Mouse (Mus musculus) hindbrain, postnatal 0 days (tissue): ENCODE measurements around the gene Tmem189. TPM values are rescaled to one million over a fixed set of nuclear protein-coding genes. Genes with fewer than 3 reads are reported as not detected.

ENCODE experiments used
- ATAC-seq: fragments of 200-750 bp; cut with Nextera tagmentation; 2 replicates; pipeline ENCODE4 v1.8.0; 2017; ENCODE audit warnings: mild to moderate bottlenecking, moderate TSS enrichment, moderate library complexity
- DNase-seq: peaks from one replicate; pipeline ENCODE4 v3.0.0-alpha.2; 2015; ENCODE audit warnings: low spot score
- H3K27ac ChIP-seq: fragments of 300-500 bp; sonication (generic); 2 replicates; pipeline ENCODE4 v1.5.1; 2014; ENCODE audit warnings: mild to moderate bottlenecking
- H3K27me3 ChIP-seq: fragments of 300-500 bp; sonication (generic); 2 replicates; pipeline ENCODE4 v1.6.1; 2014; ENCODE audit warnings: low read length, mixed read lengths; ENCODE audit not compliant: insufficient read depth
- H3K36me3 ChIP-seq: fragments of 300-500 bp; sonication (generic); 2 replicates; pipeline ENCODE4 v1.6.1; 2014; ENCODE audit warnings: low read length, mixed read lengths; ENCODE audit not compliant: insufficient read depth
- H3K4me1 ChIP-seq: fragments of 300-500 bp; sonication (generic); 2 replicates; pipeline ENCODE4 v1.6.1; 2014; ENCODE audit warnings: antibody characterized with exemption, low read length, mixed read lengths; ENCODE audit not compliant: insufficient read depth
- H3K4me2 ChIP-seq: fragments of 300-500 bp; sonication (generic); 2 replicates; pipeline ENCODE4 v1.6.1; 2014; ENCODE audit warnings: low read depth, mild to moderate bottlenecking, low read length, moderate library complexity, mixed read lengths
- H3K4me3 ChIP-seq: fragments of 300-500 bp; sonication (generic); 2 replicates; pipeline ENCODE4 v1.5.1; 2014; ENCODE audit warnings: low read length
- H3K9ac ChIP-seq: fragments of 300-500 bp; sonication (generic); replicated peaks from 2 replicates; pipeline ENCODE4 v1.6.1; 2014; ENCODE audit warnings: mild to moderate bottlenecking, low read length, moderate library complexity, mixed read lengths
- H3K9me3 ChIP-seq: fragments of 300-500 bp; sonication (generic); 2 replicates; pipeline ENCODE4 v1.6.1; 2016; ENCODE audit warnings: low read length, mixed read lengths
- CTCF ChIP-seq: IDR thresholded peaks from 2 replicates; pipeline ENCODE4 v1.5.1; 2016; ENCODE audit warnings: antibody characterized with exemption, control low read depth, low read depth
- WGBS: fragments of 180-500 bp; shearing (Covaris S2); extraction: QIAGEN DNeasy Blood & Tissue Kit; methylation state at CpG from one replicate; pipeline ENCODE4 v1.1.7; 2014; 5-methylcytosine and 5-hydroxymethylcytosine counted together
- polyA plus RNA-seq: library from polyadenylated mRNA; unstranded; fragments of >200 nt; fragmentation: Nextera tagmentation; extraction: Ambion mirVana; gene quantifications from 2 replicates; pipeline ENCODE4 v1.2.1, GENCODE M21; 2015
- total RNA-seq: library from RNA; depleted of rRNA; stranded (reverse); fragments of >200 nt; gene quantifications from 2 replicates; pipeline ENCODE4 v1.2.3, GENCODE M21; 2014

Gene Tmem189
- total and polyA plus RNA-seq, 2 experiments from 2014 or later, result 41.4 to 79.9 TPM

- Histone ChIP-seq H3K36me3 (no peaks in the 10 kb centered on the region), H3K27ac (no peak overlapping the region), H3K27me3 (no peaks in the 10 kb centered on the region), H3K9ac (no peak overlapping the region), H3K4me3 (no peak overlapping the region), H3K4me2 (no peak overlapping the region), H3K9me3 (no peaks in the 10 kb centered on the region), H3K4me1 (no peaks in the 10 kb centered on the region)
- DNase-seq (no peak), ATAC-seq (no peak)
- TF ChIP-seq CTCF, result no peak
- WGBS, result 78% methylated on average over 11 of the region's 11 CpGs
Observed at GRCm38 (mm10) chr2:167723589-167724206, 34.1 kb upstream of the Tmem189 start.

GRCm38 (mm10) chr2:167722538-167722937 lies 32.9 kb upstream of the Tmem189 start:
- TF ChIP-seq CTCF, result no peak
- H3K9ac ChIP-seq, result no peak overlapping the region
- H3K4me3 ChIP-seq, result no peak overlapping the region
- no peak for ATAC-seq
- H3K27ac ChIP-seq, result no peak overlapping the region
- no peaks in the 10 kb centered on the region for H3K9me3 ChIP-seq
- WGBS, result 72% methylated on average over 6 of the region's 6 CpGs
- H3K4me1 ChIP-seq, result no peaks in the 10 kb centered on the region
- DNase-seq, result no peak
- H3K4me2 ChIP-seq, result no peak overlapping the region
- no peaks in the 10 kb centered on the region for H3K36me3 ChIP-seq
- H3K27me3 ChIP-seq, result no peaks in the 10 kb centered on the region

- H3K9me3 ChIP-seq, result no peaks in the 10 kb centered on the region
- no peaks in the 10 kb centered on the region for H3K36me3 ChIP-seq
- ATAC-seq (no peak), DNase-seq (no peak)
- no peak overlapping the region for H3K4me3 ChIP-seq
- H3K27me3 ChIP-seq, result no peaks in the 10 kb centered on the region
- H3K27ac ChIP-seq, result no peak overlapping the region
- no peak overlapping the region for H3K9ac ChIP-seq
- H3K4me1 ChIP-seq, result no peaks in the 10 kb centered on the region
- no peak overlapping the region for H3K4me2 ChIP-seq
- 82% methylated on average over 11 of the region's 11 CpGs for WGBS
- no peak for TF ChIP-seq CTCF
Observed at GRCm38 (mm10) chr2:167721159-167721882, 31.7 kb upstream of the Tmem189 start.

- Histone ChIP-seq H3K4me3 (no peak overlapping the region), H3K27ac (no peak overlapping the region), H3K9ac (no peak overlapping the region), H3K9me3 (no peaks in the 10 kb centered on the region), H3K27me3 (no peaks in the 10 kb centered on the region), H3K4me1 (no peaks in the 10 kb centered on the region), H3K36me3 (no peaks in the 10 kb centered on the region), H3K4me2 (no peak overlapping the region)
- 79% methylated on average over 4 of the region's 4 CpGs for WGBS
- ATAC-seq (no peak), DNase-seq (no peak)
- no peak for TF ChIP-seq CTCF
Observed at GRCm38 (mm10) chr2:167719520-167719919, 29.9 kb upstream of the Tmem189 start.

GRCm38 (mm10) chr2:167717208-167717607 lies 27.6 kb upstream of the Tmem189 start:
- Histone ChIP-seq H3K9me3 (no peaks in the 10 kb centered on the region), H3K27me3 (no peaks in the 10 kb centered on the region), H3K36me3 (no peaks in the 10 kb centered on the region), H3K9ac (no peak overlapping the region), H3K27ac (no peak overlapping the region), H3K4me3 (no peak overlapping the region), H3K4me2 (no peak overlapping the region), H3K4me1 (no peaks in the 10 kb centered on the region)
- DNase-seq (no peak), ATAC-seq (no peak)
- TF ChIP-seq CTCF, result no peak
- WGBS, result 80% methylated on average over 1 of the region's 1 CpGs

GRCm38 (mm10) chr2:167715008-167715407 lies 25.4 kb upstream of the Tmem189 start:
- DNase-seq, result no peak
- Histone ChIP-seq H3K9ac (no peak overlapping the region), H3K36me3 (no peaks in the 10 kb centered on the region), H3K4me3 (no peak overlapping the region), H3K4me2 (no peak overlapping the region), H3K27me3 (no peaks in the 10 kb centered on the region), H3K4me1 (no peaks in the 10 kb centered on the region), H3K27ac (no peak overlapping the region), H3K9me3 (no peaks in the 10 kb centered on the region)
- no peak for TF ChIP-seq CTCF
- ATAC-seq, result no peak
- WGBS, result 78% methylated on average over 6 of the region's 6 CpGs

- ATAC-seq (no peak), DNase-seq (no peak)
- no peak overlapping the region for H3K9ac ChIP-seq
- no peak overlapping the region for H3K4me3 ChIP-seq
- WGBS, result 84% methylated on average over 6 of the region's 6 CpGs
- H3K4me1 ChIP-seq, result no peaks in the 10 kb centered on the region
- no peak overlapping the region for H3K4me2 ChIP-seq
- no peak for TF ChIP-seq CTCF
- no peaks in the 10 kb centered on the region for H3K36me3 ChIP-seq
- H3K27me3 ChIP-seq, result no peaks in the 10 kb centered on the region
- no peaks in the 10 kb centered on the region for H3K9me3 ChIP-seq
- no peak overlapping the region for H3K27ac ChIP-seq
Observed at GRCm38 (mm10) chr2:167714298-167714697, 24.7 kb upstream of the Tmem189 start.
